Mouse (Mus musculus) urinary bladder, postnatal 10 days (tissue): ENCODE results near the gene Ppm1l.
"Not testable (repeated sequence)": the region's sequence is repeated elsewhere in the genome, so short reads cannot be mapped to it uniquely, and the experiment has no call there.

Experiments
- DNase-seq: peaks from one replicate; pipeline ENCODE4 v3.0.0; 2022; ENCODE audit warnings: low spot score

Ppm1l gene

GRCm38 (mm10) chr3:69373544-69374306 lies 57.1 kb downstream of the Ppm1l start:
- no peak for DNase-seq

- DNase-seq: no peak
These were observed 57.9 kb downstream of the Ppm1l start for GRCm38 (mm10) chr3:69374538-69374937.

- DNase-seq: no peak
These were observed 58.3 kb downstream of the Ppm1l start for GRCm38 (mm10) chr3:69374983-69375382.

DNA sequence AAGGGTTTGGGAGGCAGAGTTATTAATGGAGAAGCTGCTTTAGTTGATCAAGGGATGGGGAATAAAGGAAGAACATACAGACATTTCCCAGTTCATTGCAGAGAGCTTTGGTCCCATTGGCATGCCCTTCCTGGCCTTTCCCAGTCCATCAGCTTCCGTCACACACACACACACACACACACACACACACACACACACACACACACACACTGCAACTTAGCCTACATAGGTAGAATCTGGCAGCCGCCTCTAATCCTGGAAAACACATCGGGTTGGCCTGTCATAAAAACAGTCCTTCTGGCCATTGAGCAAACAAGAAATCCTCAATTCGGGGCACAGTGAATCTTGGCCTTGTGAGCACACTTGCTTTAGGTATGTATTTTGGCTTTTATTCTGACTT lies 64.6 kb downstream of the Ppm1l start:
- DNase-seq: no peak

- not testable (repeated sequence) for DNase-seq
These were observed 75.2 kb downstream of the Ppm1l start for GRCm38 (mm10) chr3:69391834-69392233.

- DNase-seq: no peak
These were observed 75.6 kb downstream of the Ppm1l start for GRCm38 (mm10) chr3:69392298-69392697.

GRCm38 (mm10) chr3:69393079-69393478 lies 76.4 kb downstream of the Ppm1l start:
- DNase-seq: no peak

GRCm38 (mm10) chr3:69393991-69394390 lies 77.3 kb downstream of the Ppm1l start:
- DNase-seq: no peak

GRCm38 (mm10) chr3:69395084-69395483 lies 78.4 kb downstream of the Ppm1l start:
- DNase-seq: no peak

DNA sequence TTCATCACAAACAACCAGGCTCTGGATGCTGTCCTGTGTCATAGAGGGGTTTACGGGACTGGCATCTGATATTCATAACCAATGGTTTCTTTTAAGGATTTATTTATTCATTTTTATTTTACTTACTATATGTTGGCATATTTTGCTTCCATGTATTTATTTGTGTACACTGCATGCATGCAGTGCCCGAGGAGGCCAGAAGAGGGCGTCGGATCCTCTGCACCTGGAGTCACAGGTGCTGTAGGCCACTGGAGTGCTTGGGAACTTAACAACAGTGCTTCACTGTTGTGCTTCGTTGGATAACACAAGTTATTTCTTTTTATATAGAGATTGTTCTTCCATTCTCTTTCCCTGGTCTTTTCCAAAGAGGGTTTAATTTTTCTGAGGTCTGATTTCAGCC lies 81.1 kb downstream of the Ppm1l start:
- no peak for DNase-seq

- DNase-seq: no peak
These were observed 82.7 kb downstream of the Ppm1l start for GRCm38 (mm10) chr3:69399336-69399735.

DNA sequence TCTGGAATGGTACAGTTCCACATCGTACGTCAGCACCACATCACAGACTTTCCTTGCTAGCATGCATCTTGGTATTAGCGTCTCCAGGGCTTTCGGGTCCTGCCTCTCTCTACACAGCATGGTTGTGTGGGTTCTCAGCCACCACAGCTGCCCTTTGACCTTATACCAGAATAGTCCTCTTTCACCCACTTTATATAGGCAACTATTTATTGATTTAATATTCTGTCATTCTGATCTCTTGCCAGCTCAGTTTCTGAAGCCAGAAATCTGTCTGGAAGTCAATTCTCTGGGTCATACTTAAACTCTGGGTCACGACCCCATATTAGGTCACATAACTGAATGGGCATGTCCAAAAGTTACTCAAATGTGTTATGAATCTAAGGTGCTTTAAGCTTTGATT lies 86.5 kb downstream of the Ppm1l start:
- no peak for DNase-seq

DNA sequence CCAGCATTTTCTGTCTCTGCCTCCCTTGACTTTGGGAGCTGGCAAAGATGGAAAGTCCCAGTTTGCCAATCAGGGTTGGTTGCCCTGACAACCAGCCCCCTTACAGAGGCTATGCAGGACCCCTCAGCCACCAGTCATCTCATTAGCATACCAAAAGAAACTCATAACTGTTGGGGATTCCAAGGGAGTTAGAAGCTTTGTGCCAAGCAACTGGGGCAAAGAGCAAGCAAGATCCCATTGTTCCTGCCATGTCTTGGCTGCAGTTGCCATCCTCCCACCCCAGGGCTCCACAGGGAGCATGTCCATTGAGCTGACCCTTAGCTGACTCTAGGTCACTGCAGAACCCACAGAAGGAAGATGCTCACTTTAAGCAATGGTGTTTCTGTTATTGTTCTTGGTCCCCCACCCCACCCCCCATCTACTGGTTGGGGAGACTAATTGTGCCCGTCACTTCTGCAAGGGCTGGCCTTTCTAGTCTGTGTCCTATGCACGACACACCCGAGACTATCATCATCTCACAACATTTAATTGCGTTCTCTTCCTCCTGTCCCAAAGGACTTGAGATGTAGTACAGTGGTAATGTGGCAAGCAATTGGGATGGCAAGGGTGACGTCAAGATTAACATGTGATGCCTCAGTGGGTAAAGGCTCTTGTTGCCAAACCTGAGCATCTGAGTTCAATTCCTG lies 89.7 kb downstream of the Ppm1l start:
- no peak for DNase-seq

GRCm38 (mm10) chr3:69408064-69408463 lies 91.4 kb downstream of the Ppm1l start:
- DNase-seq: no peak

DNA sequence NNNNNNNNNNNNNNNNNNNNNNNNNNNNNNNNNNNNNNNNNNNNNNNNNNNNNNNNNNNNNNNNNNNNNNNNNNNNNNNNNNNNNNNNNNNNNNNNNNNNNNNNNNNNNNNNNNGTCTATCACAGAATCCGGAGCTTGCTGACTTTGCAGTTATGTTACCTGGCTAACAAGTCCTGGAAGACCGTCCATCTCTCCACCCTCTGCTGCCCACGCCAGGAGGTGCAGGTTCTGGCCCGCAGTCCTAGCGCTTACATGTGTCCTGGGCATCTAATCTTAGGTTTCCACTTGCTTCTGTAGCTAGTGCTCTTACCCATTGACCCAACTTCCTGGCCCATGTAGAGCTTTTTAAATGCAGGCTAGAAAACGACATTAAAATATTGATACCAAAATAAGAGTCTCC lies 99.5 kb downstream of the Ppm1l start:
- no peak for DNase-seq

- DNase-seq: no peak
These were observed 106.1 kb downstream of the Ppm1l start for GRCm38 (mm10) chr3:69422741-69423140.

GRCm38 (mm10) chr3:69423371-69423770 lies 106.7 kb downstream of the Ppm1l start:
- DNase-seq: no peak

DNA sequence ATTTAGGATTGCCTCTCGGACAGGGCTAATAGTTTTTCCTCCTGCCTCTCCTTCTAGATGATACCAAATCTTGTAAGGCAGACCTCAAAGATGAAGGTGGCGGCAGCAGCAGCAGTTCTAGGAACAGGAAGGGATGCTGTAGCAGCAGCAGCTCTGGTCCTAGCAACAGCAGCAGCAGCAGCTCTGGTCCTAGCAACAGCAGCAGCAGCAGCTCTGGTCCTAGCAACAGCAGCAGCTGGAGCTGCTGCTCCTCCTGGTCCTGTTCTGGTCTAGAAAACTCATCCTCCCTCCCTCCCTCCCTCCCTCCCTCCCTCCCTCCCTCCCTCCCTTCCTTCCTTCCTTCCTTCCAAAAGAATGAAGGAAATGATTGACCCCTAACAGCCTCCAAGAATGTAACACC lies 108.1 kb downstream of the Ppm1l start:
- DNase-seq: not testable (repeated sequence)

- DNase-seq: no peak
These were observed 110.6 kb downstream of the Ppm1l start for GRCm38 (mm10) chr3:69427259-69427658.

DNA sequence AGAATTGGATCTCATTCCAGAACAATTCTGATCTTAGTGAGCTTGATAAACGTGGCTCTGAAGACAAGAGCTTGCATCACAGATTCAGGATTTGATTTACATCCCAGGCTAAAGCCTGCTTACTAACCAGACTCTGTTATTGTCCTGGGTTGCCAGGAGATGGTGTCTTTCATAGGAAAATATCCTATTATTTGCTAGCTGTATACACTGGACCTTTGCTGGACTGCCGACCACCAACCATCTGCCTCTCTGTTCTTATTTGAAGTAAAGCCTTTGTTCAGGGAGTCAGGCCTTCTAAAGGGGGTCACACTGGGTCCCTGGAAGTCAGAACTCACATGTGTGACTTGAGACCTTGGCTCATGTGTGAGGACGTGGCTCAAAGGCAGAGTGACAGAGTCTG lies 111.6 kb downstream of the Ppm1l start:
- DNase-seq: no peak

DNA sequence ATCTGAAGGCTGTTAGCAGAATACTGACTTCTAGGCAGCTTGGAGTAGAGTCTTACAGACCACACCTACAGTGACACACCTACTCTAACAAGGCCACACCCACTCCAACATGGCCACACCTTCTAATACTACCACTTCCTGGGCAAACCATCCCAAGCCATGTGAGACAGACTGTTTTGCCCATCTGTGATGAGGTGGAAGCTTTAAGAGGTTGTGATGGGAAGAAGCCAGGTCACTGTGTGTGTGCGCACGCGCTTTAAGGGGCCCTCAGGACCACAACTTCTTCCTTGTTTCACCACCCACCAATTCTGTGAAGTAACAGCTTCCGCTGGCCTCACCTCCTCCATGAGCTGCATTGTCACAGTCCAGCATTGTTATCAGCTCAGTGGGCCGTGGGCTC lies 112.7 kb downstream of the Ppm1l start:
- no peak for DNase-seq

GRCm38 (mm10) chr3:69433580-69433979 lies 116.9 kb downstream of the Ppm1l start:
- no peak for DNase-seq

- no peak for DNase-seq
These were observed 122.3 kb downstream of the Ppm1l start for GRCm38 (mm10) chr3:69438773-69439514.
